Mouse (Mus musculus): ENCODE data around the gene Abcc2. TPM values are rescaled to one million over a fixed set of nuclear protein-coding genes. Genes with fewer than 3 reads are reported as not detected.

The Abcc2 gene
- polyA plus RNA-seq, 1 experiment: not detected

DNA sequence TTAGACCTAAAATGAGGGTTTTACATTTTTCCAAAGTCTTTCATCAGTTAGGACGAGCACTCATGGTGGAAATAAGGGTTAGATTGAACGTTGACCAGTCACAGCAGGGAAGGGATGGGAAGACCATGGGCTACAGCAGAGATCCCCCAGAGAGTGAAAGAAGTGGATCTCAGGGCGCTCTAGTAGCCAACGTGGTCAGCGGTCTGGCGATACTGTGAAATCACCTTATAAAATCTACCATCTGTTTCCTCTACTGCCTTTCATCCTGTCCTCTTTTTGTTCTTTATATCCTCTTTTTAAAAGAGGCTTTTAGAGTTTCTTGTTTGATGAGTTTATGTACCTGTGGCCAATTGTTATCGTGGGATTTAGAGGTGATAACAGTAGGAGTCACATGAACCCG is 2.8 kb downstream of the Abcc2 start:
- no peak overlapping the region for H3K4me3 ChIP-seq (ENCODE audit: low read depth, low read length)
- H3K27me3 ChIP-seq (ENCODE audit: control insufficient read depth, insufficient read depth, low read length, poor library complexity, severe bottlenecking): no peaks in the 10 kb centered on the region; the same call in 1 of the 2 replicates
- H3K27ac ChIP-seq (ENCODE audit: insufficient read depth, low read length): no peak overlapping the region
- H3K9me3 ChIP-seq (replicated peaks; ENCODE audit: control insufficient read depth, insufficient read depth, low read length, poor library complexity, severe bottlenecking): no peaks in the 10 kb centered on the region
- no peak overlapping the region for H3K9ac ChIP-seq (ENCODE audit: low read depth, poor library complexity, severe bottlenecking)
- TF ChIP-seq POLR2A (IDR thresholded peaks at IDR 0.05; ENCODE audit: insufficient read depth, low read length) (no peak), EP300 (IDR thresholded peaks at IDR 0.05; ENCODE audit: insufficient read depth, low read depth, low read length) (no peak), CTCF (IDR thresholded peaks at IDR 0.05; ENCODE audit: low read depth, low read length) (no peak)
- H3K36me3 ChIP-seq (ENCODE audit: control insufficient read depth, insufficient read depth, low read length, poor library complexity, severe bottlenecking): no peaks in the 10 kb centered on the region
- no peaks in the 10 kb centered on the region for H3K4me1 ChIP-seq (ENCODE audit: control insufficient read depth, insufficient read depth, low read length)

DNA sequence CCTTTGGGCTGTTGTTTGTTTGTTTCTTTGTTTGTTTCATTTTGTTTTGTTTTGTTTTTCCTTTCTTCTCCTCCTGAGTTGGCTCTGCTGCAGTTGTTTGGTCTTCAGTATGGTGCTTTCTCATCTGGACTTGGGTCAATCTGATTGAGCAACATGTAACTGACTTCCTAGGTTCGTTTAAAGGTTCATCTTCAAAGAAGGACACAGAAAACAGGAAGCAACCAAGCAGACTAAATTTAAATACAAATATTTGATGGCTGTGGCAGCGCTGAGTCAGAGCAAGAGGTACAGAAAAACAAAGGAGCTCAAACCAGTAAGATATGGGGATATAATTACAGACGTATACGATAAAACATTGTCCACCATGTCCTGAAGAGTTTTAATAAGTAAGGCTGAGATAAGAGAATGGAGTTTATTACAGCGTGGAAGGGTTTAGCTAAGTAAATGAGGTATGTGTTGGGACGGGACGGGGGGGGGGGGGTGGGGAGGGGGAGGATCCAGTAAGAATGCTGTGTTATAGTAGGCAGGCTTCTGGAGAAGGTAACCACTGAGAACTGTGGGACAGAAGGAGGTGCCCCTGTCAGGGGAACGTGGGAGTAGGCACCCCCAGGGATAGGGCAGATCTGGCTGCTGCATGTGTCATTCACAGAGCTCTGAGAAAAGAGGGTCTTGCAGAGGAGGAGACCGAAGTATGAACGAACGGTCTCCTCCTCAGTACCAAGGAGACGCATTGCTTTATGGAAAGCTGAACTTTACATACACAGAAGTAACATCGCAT is 4.4 kb downstream of the Abcc2 start:
- no peak overlapping the region for H3K27ac ChIP-seq (ENCODE audit: insufficient read depth, low read length)
- H3K4me3 ChIP-seq (ENCODE audit: low read depth, low read length): no peak overlapping the region
- no peak overlapping the region for H3K9ac ChIP-seq (ENCODE audit: low read depth, poor library complexity, severe bottlenecking)
- TF ChIP-seq CTCF (IDR thresholded peaks at IDR 0.05; ENCODE audit: low read depth, low read length) (no peak), EP300 (IDR thresholded peaks at IDR 0.05; ENCODE audit: insufficient read depth, low read depth, low read length) (no peak), POLR2A (IDR thresholded peaks at IDR 0.05; ENCODE audit: insufficient read depth, low read length) (no peak)
- H3K9me3 ChIP-seq (replicated peaks; ENCODE audit: control insufficient read depth, insufficient read depth, low read length, poor library complexity, severe bottlenecking): no peaks in the 10 kb centered on the region
- H3K36me3 ChIP-seq (ENCODE audit: control insufficient read depth, insufficient read depth, low read length, poor library complexity, severe bottlenecking): no peaks in the 10 kb centered on the region
- no peaks in the 10 kb centered on the region for H3K4me1 ChIP-seq (ENCODE audit: control insufficient read depth, insufficient read depth, low read length)
- H3K27me3 ChIP-seq (ENCODE audit: control insufficient read depth, insufficient read depth, low read length, poor library complexity, severe bottlenecking): no peaks in the 10 kb centered on the region; the same call in 1 of the 2 replicates

DNA sequence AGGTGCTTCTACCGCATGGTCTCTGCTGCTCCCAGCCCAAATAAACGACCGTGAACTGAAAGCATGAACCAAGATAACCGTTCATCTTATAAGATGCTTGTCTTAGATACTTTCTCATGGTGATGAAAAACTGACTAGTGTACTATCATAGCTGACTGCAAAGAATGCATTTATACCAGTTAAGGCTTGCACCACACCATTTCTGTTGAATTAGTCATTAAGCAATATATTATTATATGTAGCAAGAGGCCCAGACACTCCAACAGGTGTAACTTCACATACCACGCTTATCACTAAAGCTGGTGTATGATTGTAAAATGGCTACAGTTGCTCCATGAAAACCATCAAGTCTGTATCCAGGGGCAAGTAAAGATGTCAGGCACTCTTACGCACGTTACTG is 7.8 kb downstream of the Abcc2 start:
- Histone ChIP-seq H3K9ac (ENCODE audit: low read depth, poor library complexity, severe bottlenecking) (no peak overlapping the region), H3K4me1 (ENCODE audit: control insufficient read depth, insufficient read depth, low read length) (no peaks in the 10 kb centered on the region), H3K27ac (ENCODE audit: insufficient read depth, low read length) (no peak overlapping the region), H3K4me3 (ENCODE audit: low read depth, low read length) (no peak overlapping the region), H3K36me3 (ENCODE audit: control insufficient read depth, insufficient read depth, low read length, poor library complexity, severe bottlenecking) (no peaks in the 10 kb centered on the region), H3K27me3 (ENCODE audit: control insufficient read depth, insufficient read depth, low read length, poor library complexity, severe bottlenecking) (no peaks in the 10 kb centered on the region), H3K9me3 (replicated peaks; ENCODE audit: control insufficient read depth, insufficient read depth, low read length, poor library complexity, severe bottlenecking) (no peaks in the 10 kb centered on the region)
- TF ChIP-seq EP300 (IDR thresholded peaks at IDR 0.05; ENCODE audit: insufficient read depth, low read depth, low read length) (no peak), CTCF (IDR thresholded peaks at IDR 0.05; ENCODE audit: low read depth, low read length) (no peak), POLR2A (IDR thresholded peaks at IDR 0.05; ENCODE audit: insufficient read depth, low read length) (no peak)

DNA sequence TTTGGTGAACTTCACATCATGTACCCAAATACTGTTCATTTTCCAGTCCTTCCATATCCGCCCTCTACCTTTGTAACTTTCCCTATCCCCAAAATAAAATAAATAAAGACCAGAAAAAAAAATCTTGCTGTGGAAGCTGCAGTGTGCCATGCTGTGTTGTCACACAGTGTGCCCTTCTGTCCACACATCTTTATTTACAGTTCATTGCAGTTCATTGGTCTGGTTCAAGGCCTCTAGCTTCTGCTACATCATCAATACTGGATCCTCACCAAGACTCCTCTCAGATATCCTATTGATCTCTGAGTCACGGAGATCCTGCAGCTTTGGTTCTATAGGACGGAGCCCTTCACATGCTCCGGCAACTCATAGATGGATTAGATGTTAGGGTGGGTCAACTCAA is 10.5 kb downstream of the Abcc2 start:
- no peak overlapping the region for H3K4me3 ChIP-seq (ENCODE audit: low read depth, low read length)
- no peaks in the 10 kb centered on the region; the same call in 1 of the 2 replicates for H3K27me3 ChIP-seq (ENCODE audit: control insufficient read depth, insufficient read depth, low read length, poor library complexity, severe bottlenecking)
- H3K27ac ChIP-seq (ENCODE audit: insufficient read depth, low read length): no peak overlapping the region
- H3K4me1 ChIP-seq (ENCODE audit: control insufficient read depth, insufficient read depth, low read length): no peaks in the 10 kb centered on the region
- no peaks in the 10 kb centered on the region for H3K9me3 ChIP-seq (replicated peaks; ENCODE audit: control insufficient read depth, insufficient read depth, low read length, poor library complexity, severe bottlenecking)
- H3K9ac ChIP-seq (ENCODE audit: low read depth, poor library complexity, severe bottlenecking): no peak overlapping the region
- no peaks in the 10 kb centered on the region for H3K36me3 ChIP-seq (ENCODE audit: control insufficient read depth, insufficient read depth, low read length, poor library complexity, severe bottlenecking)
- TF ChIP-seq EP300 (IDR thresholded peaks at IDR 0.05; ENCODE audit: insufficient read depth, low read depth, low read length) (no peak), CTCF (IDR thresholded peaks at IDR 0.05; ENCODE audit: low read depth, low read length) (no peak), POLR2A (IDR thresholded peaks at IDR 0.05; ENCODE audit: insufficient read depth, low read length) (no peak)

DNA sequence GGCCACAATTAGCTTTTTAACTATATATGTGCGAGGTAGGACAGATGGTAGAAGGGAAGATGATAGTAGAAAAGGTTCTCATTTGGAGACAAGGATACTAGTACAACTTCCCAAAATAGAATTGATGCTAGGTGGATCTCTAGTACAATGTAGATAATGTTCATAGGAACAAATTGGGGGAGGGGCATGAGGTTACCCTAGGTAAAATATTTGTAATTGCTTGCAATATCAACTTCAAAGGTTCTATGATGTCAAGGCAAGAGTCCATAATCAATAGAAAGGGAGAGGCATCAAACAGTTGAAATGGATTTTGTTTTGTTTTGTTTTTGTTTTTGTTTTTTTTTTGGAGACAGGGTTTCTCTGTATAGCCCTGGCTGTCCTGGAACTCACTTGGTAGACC is 12.0 kb downstream of the Abcc2 start:
- Histone ChIP-seq H3K4me1 (ENCODE audit: control insufficient read depth, insufficient read depth, low read length) (no peaks in the 10 kb centered on the region), H3K9ac (ENCODE audit: low read depth, poor library complexity, severe bottlenecking) (no peak overlapping the region), H3K36me3 (ENCODE audit: control insufficient read depth, insufficient read depth, low read length, poor library complexity, severe bottlenecking) (no peaks in the 10 kb centered on the region), H3K4me3 (ENCODE audit: low read depth, low read length) (no peak overlapping the region), H3K9me3 (replicated peaks; ENCODE audit: control insufficient read depth, insufficient read depth, low read length, poor library complexity, severe bottlenecking) (no peaks in the 10 kb centered on the region), H3K27me3 (ENCODE audit: control insufficient read depth, insufficient read depth, low read length, poor library complexity, severe bottlenecking) (no peaks in the 10 kb centered on the region; the same call in 1 of the 2 replicates), H3K27ac (ENCODE audit: insufficient read depth, low read length) (no peak overlapping the region)
- TF ChIP-seq EP300 (IDR thresholded peaks at IDR 0.05; ENCODE audit: insufficient read depth, low read depth, low read length) (no peak), CTCF (IDR thresholded peaks at IDR 0.05; ENCODE audit: low read depth, low read length) (no peak), POLR2A (IDR thresholded peaks at IDR 0.05; ENCODE audit: insufficient read depth, low read length) (no peak)

DNA sequence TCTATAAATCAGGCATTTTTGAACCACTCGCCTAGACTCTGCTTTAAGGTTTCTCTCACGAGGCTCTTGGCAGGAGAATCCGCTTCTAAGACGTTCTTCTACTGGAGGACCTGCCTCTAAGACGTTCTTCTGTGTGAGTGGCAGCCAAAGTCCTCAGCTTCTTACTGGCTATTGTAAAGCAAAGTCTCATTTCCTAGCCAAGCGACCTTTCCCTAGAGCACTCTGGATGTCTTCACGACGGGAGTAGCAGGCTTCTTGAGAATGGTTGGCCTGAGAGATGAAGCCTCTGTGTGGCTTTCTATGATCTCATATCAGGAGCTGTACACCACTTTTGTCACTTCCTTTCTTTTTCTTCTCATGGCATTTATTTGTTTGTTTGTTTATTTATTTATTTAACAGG is 13.5 kb downstream of the Abcc2 start:
- Histone ChIP-seq H3K36me3 (ENCODE audit: control insufficient read depth, insufficient read depth, low read length, poor library complexity, severe bottlenecking) (no peaks in the 10 kb centered on the region), H3K9ac (ENCODE audit: low read depth, poor library complexity, severe bottlenecking) (no peak overlapping the region), H3K4me1 (ENCODE audit: control insufficient read depth, insufficient read depth, low read length) (no peaks in the 10 kb centered on the region), H3K4me3 (ENCODE audit: low read depth, low read length) (no peak overlapping the region), H3K27me3 (ENCODE audit: control insufficient read depth, insufficient read depth, low read length, poor library complexity, severe bottlenecking) (no peaks in the 10 kb centered on the region; the same call in 1 of the 2 replicates), H3K9me3 (replicated peaks; ENCODE audit: control insufficient read depth, insufficient read depth, low read length, poor library complexity, severe bottlenecking) (no peaks in the 10 kb centered on the region), H3K27ac (ENCODE audit: insufficient read depth, low read length) (no peak overlapping the region)
- TF ChIP-seq POLR2A (IDR thresholded peaks at IDR 0.05; ENCODE audit: insufficient read depth, low read length) (no peak), CTCF (IDR thresholded peaks at IDR 0.05; ENCODE audit: low read depth, low read length) (no peak), EP300 (IDR thresholded peaks at IDR 0.05; ENCODE audit: insufficient read depth, low read depth, low read length) (no peak)
